Mouse (Mus musculus): Measurements from ENCODE around the gene Gadd45b.

Gadd45b gene

GRCm38 (mm10) chr10:80929299-80930226 lies at the start of gene Gadd45b:
Gene Gadd45b, plus strand, starts transcription at chr10:80930073.
- peak; percentile 98 to 99 for DNase-seq

GRCm38 (mm10) chr10:80880131-80880641 lies 49.7 kb upstream of the Gadd45b start:
- peak; percentile 71 to 79 for DNase-seq

GRCm38 (mm10) chr10:80880901-80881300 lies 49.0 kb upstream of the Gadd45b start:
- DNase-seq, result no peak

GRCm38 (mm10) chr10:80881301-80881700 lies 48.6 kb upstream of the Gadd45b start:
- peak; percentile 66 to 76 for DNase-seq

- peak; percentile 77 to 78 for DNase-seq
These were observed 42.7 kb upstream of the Gadd45b start for GRCm38 (mm10) chr10:80887181-80887580.

GRCm38 (mm10) chr10:80895100-80895499 lies 34.8 kb upstream of the Gadd45b start:
- no peak for DNase-seq

- no peak for DNase-seq
These were observed 34.2 kb upstream of the Gadd45b start for GRCm38 (mm10) chr10:80895697-80896096.

GRCm38 (mm10) chr10:80896581-80897485 lies 33.0 kb upstream of the Gadd45b start:
- no peak for DNase-seq

- no peak for DNase-seq
These were observed 31.9 kb upstream of the Gadd45b start for GRCm38 (mm10) chr10:80897861-80898510.

- no peak for DNase-seq
These were observed 30.8 kb upstream of the Gadd45b start for GRCm38 (mm10) chr10:80899074-80899473.

GRCm38 (mm10) chr10:80899591-80900317 lies 30.1 kb upstream of the Gadd45b start:
- peak; percentile 38 to 40 for DNase-seq

GRCm38 (mm10) chr10:80900318-80901247 lies 29.3 kb upstream of the Gadd45b start, which contains the start of gene Timm13:
Gene Timm13, minus strand, starts transcription at chr10:80900969.
- DNase-seq, result peak; percentile 97 to 100

- DNase-seq, result peak in 1 of 2 experiments; percentile 42
These were observed 28.2 kb upstream of the Gadd45b start for GRCm38 (mm10) chr10:80901409-80902272.

- DNase-seq, result no peak
These were observed 27.5 kb upstream of the Gadd45b start for GRCm38 (mm10) chr10:80902273-80902940.

GRCm38 (mm10) chr10:80903282-80903681 lies 26.6 kb upstream of the Gadd45b start:
- DNase-seq, result no peak

GRCm38 (mm10) chr10:80904004-80904693 lies 25.7 kb upstream of the Gadd45b start:
- DNase-seq, result no peak

GRCm38 (mm10) chr10:80904709-80905108 lies 25.2 kb upstream of the Gadd45b start:
- DNase-seq, result no peak

Measured in cerebellum, adult 18-20 months (tissue).